Mouse (Mus musculus): ENCODE measurements at regions not wholly inside any gene's neighbourhood (a gene's known extent, or its start where the extent isn't known, plus 50 kb on each side); places are given as distances from the start of the nearest gene placed in this dataset.
"Not testable (repeated sequence)": the region's sequence is repeated elsewhere in the genome, so short reads cannot be mapped to it uniquely, and the experiment has no call there.

DNA sequence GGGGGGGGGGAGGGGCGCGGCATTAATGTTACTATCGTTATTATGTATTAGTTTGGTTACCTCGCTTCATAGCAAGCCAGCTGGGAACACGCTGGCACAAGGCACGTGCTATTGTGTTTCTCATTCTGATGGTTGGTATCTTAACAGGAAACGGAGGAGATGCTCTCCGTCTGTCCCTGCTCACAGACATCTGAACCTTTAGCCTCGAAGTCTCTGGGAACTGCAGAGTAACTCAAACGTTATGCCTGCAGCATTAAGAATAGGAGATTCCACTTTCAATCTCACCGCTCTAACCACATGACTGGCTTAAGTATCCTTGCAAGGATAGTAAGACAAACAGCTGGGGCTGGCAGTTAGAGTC is 80.0 kb downstream of the Nfkbiz start:
- ATAC-seq (ENCODE audit: extremely low read depth, insufficient number of reproducible peaks, low FRiP score, poor library complexity, severe bottlenecking): no peak
- DNase-seq (ENCODE audit: low spot score): no peak
- Histone ChIP-seq H3K9me3 (replicated peaks) (no peaks in the 10 kb centered on the region), H3K4me1 (ENCODE audit: insufficient read depth, low read depth, low read length) (no peaks in the 10 kb centered on the region), H3K27me3 (ENCODE audit: insufficient read depth, low read length) (no peaks in the 10 kb centered on the region; the same call in 1 of the 2 replicates), H3K4me3 (ENCODE audit: low read depth, low read length) (no peak overlapping the region), H3K36me3 (replicated peaks) (no peaks in the 10 kb centered on the region)
- TF ChIP-seq POLR2AphosphoS5 (IDR thresholded peaks at IDR 0.05; ENCODE audit: insufficient replicate concordance, low read depth, low read length) (no peak), TAL1 (conservative IDR thresholded peaks at IDR 0.05; ENCODE audit: low read depth, low read length) (no peak), GATA1 (IDR thresholded peaks at IDR 0.05; ENCODE audit: borderline replicate concordance, low read length) (no peak)

DNA sequence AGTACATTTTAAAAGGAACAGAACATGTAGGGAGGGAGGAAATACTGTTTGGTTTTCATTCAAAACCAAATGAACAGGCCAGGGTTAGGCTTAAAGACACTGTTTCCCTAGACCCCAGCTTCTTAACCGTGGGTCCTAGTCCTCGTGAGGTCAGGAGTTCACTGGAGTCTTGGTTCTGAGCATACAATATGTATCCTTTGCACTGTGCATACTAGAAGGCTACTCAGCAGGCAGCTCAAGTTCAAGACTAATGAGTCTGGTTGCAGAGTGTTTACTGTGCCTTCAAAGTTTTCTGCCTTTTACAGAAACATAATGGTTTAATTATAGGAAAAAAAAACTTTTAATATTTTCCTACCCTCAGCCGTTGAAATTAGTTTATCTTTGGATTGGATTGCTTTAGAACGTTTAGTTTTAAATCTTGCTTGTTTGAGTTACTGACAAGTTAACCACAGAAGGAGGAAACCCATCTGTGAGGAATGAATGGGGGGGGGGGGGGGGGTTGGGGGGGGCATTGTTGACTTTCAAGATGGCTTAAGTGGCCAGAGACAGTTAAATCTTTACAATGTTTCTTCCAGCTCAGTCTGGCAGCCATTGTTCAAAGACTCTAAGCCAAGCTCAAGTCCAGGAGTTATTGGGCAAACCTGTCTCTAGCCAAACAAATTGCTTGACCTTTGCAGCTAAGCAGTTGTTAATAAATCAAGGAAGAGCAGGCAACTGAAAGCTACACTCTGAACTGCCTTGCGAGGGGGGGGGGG is 80.6 kb downstream of the Nfkbiz start:
- Histone ChIP-seq H3K9me3 (replicated peaks) (no peaks in the 10 kb centered on the region), H3K27me3 (ENCODE audit: insufficient read depth, low read length) (no peaks in the 10 kb centered on the region; the same call in 1 of the 2 replicates), H3K4me3 (ENCODE audit: low read depth, low read length) (no peak overlapping the region), H3K36me3 (replicated peaks) (no peaks in the 10 kb centered on the region), H3K4me1 (ENCODE audit: insufficient read depth, low read depth, low read length) (no peaks in the 10 kb centered on the region)
- ATAC-seq (ENCODE audit: extremely low read depth, insufficient number of reproducible peaks, low FRiP score, poor library complexity, severe bottlenecking): no peak
- TF ChIP-seq POLR2AphosphoS5 (IDR thresholded peaks at IDR 0.05; ENCODE audit: insufficient replicate concordance, low read depth, low read length): no peak
- no peak for TF ChIP-seq CTCF (IDR thresholded peaks at IDR 0.05; ENCODE audit: low read depth, low read length)
- TF ChIP-seq GATA2 (IDR thresholded peaks at IDR 0.05; ENCODE audit: borderline replicate concordance, low read depth, low read length): no peak
- TF ChIP-seq TAL1 (conservative IDR thresholded peaks at IDR 0.05; ENCODE audit: low read depth, low read length): no peak
- no peak for TF ChIP-seq GATA1 (IDR thresholded peaks at IDR 0.05; ENCODE audit: borderline replicate concordance, low read length)
- no peak for DNase-seq (ENCODE audit: low spot score)

DNA sequence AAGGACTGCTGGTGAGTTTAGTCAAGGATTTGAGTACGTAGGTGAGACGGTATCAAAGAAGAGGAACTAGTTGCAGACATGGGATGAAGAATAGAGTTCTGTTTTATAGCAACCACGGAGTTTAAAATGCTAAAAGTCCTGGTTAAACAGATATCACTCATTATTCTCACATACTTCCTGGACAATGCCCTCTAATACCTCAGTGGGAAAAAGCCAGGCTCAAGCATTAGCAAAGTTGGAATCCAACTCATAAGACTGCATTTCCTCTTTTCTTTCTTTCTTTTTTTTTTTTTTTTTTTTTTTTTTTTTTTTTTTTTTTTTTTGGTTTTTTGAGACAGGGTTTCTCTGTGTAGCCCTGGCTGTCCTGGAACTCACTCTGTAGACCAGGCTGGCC is 81.3 kb downstream of the Nfkbiz start:
- not testable (repeated sequence) for DNase-seq (ENCODE audit: low spot score); H3K9me3 ChIP-seq (replicated peaks); H3K36me3 ChIP-seq (replicated peaks); H3K4me3 ChIP-seq (ENCODE audit: low read depth, low read length); H3K4me1 ChIP-seq (ENCODE audit: insufficient read depth, low read depth, low read length); ATAC-seq (ENCODE audit: extremely low read depth, insufficient number of reproducible peaks, low FRiP score, poor library complexity, severe bottlenecking); H3K27me3 ChIP-seq (ENCODE audit: insufficient read depth, low read length)

DNA sequence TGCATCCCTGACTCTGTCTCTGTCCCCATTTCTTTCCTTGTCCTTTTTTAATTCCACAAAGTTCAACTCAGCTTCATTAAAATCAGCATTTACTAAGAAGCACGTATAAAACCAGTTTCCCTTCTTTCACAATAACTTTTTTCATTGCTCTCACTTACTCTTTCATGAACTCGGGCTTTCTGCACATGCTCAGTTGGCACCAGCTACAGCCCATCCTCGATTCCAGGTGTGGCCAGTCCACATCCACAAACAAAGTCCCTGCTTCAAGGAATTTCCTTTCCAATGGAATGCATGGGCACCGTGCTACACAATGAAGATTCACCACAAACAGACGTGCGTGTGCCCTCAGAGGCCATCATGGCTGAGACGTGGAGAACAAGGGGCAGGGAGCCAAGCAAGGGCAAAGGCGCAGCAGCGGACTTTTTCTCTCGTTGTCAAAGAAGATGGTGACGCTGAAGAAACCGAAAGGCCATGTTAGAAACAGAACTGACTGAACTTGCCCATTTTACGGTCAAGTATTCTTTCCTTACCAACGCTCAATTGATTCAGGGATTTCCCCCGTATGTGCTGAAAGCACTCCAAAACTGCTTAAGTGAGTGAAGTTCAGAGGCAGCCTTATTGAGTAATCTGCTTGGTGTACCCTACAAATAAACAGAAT is 81.8 kb downstream of the Nfkbiz start:
- no peaks in the 10 kb centered on the region for H3K4me1 ChIP-seq (ENCODE audit: insufficient read depth, low read depth, low read length)
- H3K4me3 ChIP-seq (ENCODE audit: low read depth, low read length): no peak overlapping the region
- ATAC-seq (ENCODE audit: extremely low read depth, insufficient number of reproducible peaks, low FRiP score, poor library complexity, severe bottlenecking) (no peak), DNase-seq (ENCODE audit: low spot score) (no peak)
- no peaks in the 10 kb centered on the region; the same call in 1 of the 2 replicates for H3K27me3 ChIP-seq (ENCODE audit: insufficient read depth, low read length)
- TF ChIP-seq TAL1 (conservative IDR thresholded peaks at IDR 0.05; ENCODE audit: low read depth, low read length) (no peak), GATA2 (IDR thresholded peaks at IDR 0.05; ENCODE audit: borderline replicate concordance, low read depth, low read length) (no peak), CTCF (IDR thresholded peaks at IDR 0.05; ENCODE audit: low read depth, low read length) (no peak), POLR2AphosphoS5 (IDR thresholded peaks at IDR 0.05; ENCODE audit: insufficient replicate concordance, low read depth, low read length) (no peak), GATA1 (IDR thresholded peaks at IDR 0.05; ENCODE audit: borderline replicate concordance, low read length) (no peak)
- no peaks in the 10 kb centered on the region for H3K36me3 ChIP-seq (replicated peaks)
- H3K9me3 ChIP-seq (replicated peaks): no peaks in the 10 kb centered on the region

DNA sequence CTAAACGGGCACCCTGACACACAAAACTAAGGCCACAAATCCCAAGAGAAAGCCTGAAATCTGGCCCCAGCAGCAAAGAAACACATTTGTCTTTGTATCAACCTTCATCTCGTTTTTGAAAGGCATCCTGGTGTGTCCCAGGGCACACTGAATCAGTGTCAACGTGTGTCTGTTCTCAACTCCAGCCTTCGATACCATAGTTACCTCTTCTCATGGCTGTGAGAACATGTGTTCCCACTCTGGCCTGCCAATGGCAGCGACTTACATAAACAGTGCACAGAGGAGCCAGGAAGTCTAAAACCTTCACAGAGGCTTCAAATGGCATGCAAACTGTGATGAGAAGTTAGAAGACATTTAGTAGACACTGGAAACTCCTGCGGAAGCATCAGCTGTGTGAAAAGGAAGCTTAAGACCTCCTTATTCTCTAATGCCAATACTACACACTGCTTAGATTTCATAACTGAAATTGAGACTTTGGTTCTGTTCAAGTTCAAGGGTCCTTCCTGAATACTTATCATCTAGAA is 83.3 kb downstream of the Nfkbiz start:
- Histone ChIP-seq H3K9me3 (replicated peaks) (no peaks in the 10 kb centered on the region), H3K4me3 (ENCODE audit: low read depth, low read length) (no peak overlapping the region), H3K36me3 (replicated peaks) (no peaks in the 10 kb centered on the region)

DNA sequence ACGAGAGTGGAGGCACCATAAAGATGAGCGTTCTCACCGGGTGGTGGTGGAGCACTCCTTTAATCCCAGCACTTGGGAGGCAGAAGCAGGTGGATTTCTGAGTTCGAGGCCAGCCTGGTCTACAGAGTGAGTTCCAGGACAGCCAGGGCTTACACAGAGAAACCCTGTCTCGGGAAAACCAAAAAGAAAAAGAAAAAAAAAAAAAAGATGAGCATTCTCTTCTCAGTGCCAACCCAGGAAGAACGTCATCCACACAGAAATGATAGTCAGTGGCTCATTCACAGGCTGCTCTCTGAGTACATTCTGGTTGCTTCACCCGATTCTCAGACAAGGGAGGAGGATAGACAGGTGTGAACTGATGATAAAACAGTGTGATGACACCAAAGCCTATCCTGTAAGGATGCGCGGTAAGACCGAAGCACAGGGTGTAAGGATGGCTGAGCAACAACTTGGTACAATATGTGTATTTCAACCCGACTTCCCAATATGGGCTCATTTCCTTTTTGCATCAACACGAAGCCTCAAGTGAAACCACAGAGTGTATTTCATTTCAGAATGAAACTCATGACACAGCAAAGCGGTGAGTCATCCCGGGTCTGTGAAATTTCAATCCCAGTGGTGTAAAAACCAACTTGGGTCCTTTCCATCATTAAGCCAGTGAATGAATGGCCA is 84.5 kb downstream of the Nfkbiz start:
- no peaks in the 10 kb centered on the region for H3K4me1 ChIP-seq (ENCODE audit: insufficient read depth, low read depth, low read length)
- ATAC-seq (ENCODE audit: extremely low read depth, insufficient number of reproducible peaks, low FRiP score, poor library complexity, severe bottlenecking): no peak
- H3K4me3 ChIP-seq (ENCODE audit: low read depth, low read length): no peak overlapping the region
- no peak for DNase-seq (ENCODE audit: low spot score)
- H3K36me3 ChIP-seq (replicated peaks): no peaks in the 10 kb centered on the region
- no peaks in the 10 kb centered on the region for H3K9me3 ChIP-seq (replicated peaks)
- no peak for TF ChIP-seq POLR2AphosphoS5 (IDR thresholded peaks at IDR 0.05; ENCODE audit: insufficient replicate concordance, low read depth, low read length)
- no peak for TF ChIP-seq TAL1 (conservative IDR thresholded peaks at IDR 0.05; ENCODE audit: low read depth, low read length)
- TF ChIP-seq CTCF (IDR thresholded peaks at IDR 0.05; ENCODE audit: low read depth, low read length): no peak
- no peak for TF ChIP-seq GATA2 (IDR thresholded peaks at IDR 0.05; ENCODE audit: borderline replicate concordance, low read depth, low read length)
- no peak for TF ChIP-seq GATA1 (IDR thresholded peaks at IDR 0.05; ENCODE audit: borderline replicate concordance, low read length)
- no peaks in the 10 kb centered on the region; the same call in 1 of the 2 replicates for H3K27me3 ChIP-seq (ENCODE audit: insufficient read depth, low read length)

More for the DNA sequence above, 83.3 kb downstream of the Nfkbiz start:
- H3K27me3 ChIP-seq (ENCODE audit: insufficient read depth, low read length): no peaks in the 10 kb centered on the region; the same call in 1 of the 2 replicates
- no peak for DNase-seq (ENCODE audit: low spot score)
- no peak for ATAC-seq (ENCODE audit: extremely low read depth, insufficient number of reproducible peaks, low FRiP score, poor library complexity, severe bottlenecking)
- TF ChIP-seq CTCF (IDR thresholded peaks at IDR 0.05; ENCODE audit: low read depth, low read length) (no peak), GATA2 (IDR thresholded peaks at IDR 0.05; ENCODE audit: borderline replicate concordance, low read depth, low read length) (no peak), TAL1 (conservative IDR thresholded peaks at IDR 0.05; ENCODE audit: low read depth, low read length) (no peak), POLR2AphosphoS5 (IDR thresholded peaks at IDR 0.05; ENCODE audit: insufficient replicate concordance, low read depth, low read length) (no peak), GATA1 (IDR thresholded peaks at IDR 0.05; ENCODE audit: borderline replicate concordance, low read length) (no peak)
- H3K4me1 ChIP-seq (ENCODE audit: insufficient read depth, low read depth, low read length): no peaks in the 10 kb centered on the region
